Mouse (Mus musculus) erythroblast, adult 5-6 weeks (primary cell): ENCODE data around the gene Tnip1. TPM values are rescaled to one million over a fixed set of nuclear protein-coding genes. Genes with fewer than 3 reads are reported as not detected.

Experiments
- ATAC-seq: replicated peaks from 2 replicates; pipeline ENCODE4 v1.8.0; 2016; ENCODE audit warnings: moderate number of reproducible peaks, mild to moderate bottlenecking, moderate TSS enrichment, inconsistent platforms; ENCODE audit not compliant: poor library complexity, low FRiP score, severe bottlenecking
- total RNA-seq, 2 experiments: library from RNA; stranded (forward) in 1 of 2; stranded (reverse) in 1 of 2; fragments of 150-400 nt in 1 of 2; fragments of 200-764, 138-1000 nt in 1 of 2; gene quantifications; 2 replicates each; pipeline versions ENCODE4 v1.2.3 to v1.2.4; 2015 to 2017; ENCODE audit warnings: low replicate concordance in 2 of 2

Gene Tnip1
- total RNA-seq, 2 experiments from 2014 or later: 13.6 to 20.5 TPM

DNA sequence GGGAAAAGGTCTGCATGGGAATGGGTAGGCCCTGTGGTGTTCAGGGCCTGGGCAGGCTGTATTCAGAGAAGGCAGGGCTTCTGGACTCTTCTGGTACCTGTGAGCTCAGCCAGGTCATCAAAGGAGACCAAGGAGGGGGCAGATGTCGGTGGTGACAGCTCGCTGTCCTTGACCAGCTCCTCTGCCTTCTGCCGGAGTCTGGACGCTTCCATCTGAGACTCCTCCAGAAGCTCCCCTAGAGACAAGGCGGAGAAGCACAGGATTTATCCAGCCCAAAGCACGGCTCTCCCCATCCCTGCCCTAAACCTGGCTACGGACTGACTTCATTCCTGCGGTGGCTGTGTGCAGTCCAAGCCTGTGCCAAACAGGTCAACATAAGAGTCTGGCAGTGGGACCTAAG lies 23.2 kb downstream of the Tnip1 start:
- ATAC-seq: no peak

DNA sequence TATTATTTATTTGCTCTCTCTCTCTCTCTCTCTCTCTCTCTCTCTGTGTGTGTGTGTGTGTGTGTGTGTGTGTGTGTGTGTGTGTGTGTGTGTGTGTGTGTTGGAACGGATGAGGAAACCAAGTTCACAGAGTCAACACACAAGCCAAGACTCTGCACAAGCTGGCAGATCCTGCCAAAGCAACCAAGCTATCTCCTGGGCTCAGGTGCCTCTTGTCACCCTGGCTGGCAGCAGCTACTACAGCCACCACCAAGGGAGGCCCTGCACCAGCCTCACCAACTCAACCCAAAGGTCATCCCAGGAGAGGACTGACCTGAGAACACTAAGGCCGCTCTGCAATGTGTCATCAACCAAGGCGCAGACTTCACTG lies 26.0 kb downstream of the Tnip1 start:
- ATAC-seq: no peak

DNA sequence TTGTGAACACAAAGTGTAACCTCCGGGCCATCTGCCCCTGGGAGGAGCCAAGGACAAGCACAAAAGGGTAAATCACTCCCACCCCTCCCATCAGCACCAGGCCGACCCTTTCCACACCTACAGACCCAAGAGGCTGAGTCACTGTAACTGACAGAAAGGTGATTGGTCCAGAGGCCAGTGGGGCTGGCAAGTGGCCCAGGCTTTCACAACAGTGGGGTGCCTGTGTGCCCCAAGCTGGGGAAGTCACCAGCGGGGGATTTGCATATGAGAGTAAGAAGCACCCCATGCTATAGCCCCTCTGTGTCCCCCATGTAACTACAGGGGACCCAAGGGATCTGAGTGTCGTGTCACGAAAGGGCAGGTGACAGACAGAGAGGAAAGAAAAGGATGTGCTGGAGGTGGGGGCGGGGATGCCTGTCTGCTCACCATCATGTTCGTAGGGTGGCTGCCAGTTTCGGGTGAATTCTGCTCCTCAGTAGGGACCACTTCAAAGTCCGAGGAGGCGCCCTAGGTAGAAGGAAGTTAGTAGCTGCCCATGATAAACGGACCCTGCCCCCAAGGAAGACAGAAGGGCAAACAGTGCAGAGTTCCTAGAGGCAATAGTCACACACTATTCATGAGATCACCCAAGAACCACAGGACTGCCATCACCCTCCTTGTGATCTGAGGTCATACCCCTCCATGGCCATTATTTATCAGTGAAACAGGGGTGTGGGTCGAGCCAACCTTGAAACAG lies 26.5 kb downstream of the Tnip1 start:
- no peak for ATAC-seq

DNA sequence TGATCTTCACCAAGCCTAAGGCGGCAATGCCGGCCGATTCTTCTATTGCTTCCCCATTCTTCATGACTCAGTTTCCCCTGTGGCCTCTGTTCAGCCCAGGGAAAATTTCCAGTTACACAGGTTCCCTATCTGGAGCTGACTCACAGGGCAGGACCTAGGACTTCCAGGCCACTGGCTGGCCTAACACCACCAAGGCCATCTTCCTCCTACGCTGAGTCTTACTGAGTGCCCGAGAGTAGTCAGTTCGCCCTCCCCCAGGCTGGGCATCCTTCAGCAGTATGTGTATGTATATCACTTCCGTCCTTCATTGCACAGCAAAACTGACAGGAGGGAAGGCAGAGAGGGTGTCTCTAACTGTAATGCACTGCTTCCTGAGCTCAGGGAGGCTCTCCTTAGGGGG lies 28.5 kb downstream of the Tnip1 start:
- ATAC-seq: no peak

DNA sequence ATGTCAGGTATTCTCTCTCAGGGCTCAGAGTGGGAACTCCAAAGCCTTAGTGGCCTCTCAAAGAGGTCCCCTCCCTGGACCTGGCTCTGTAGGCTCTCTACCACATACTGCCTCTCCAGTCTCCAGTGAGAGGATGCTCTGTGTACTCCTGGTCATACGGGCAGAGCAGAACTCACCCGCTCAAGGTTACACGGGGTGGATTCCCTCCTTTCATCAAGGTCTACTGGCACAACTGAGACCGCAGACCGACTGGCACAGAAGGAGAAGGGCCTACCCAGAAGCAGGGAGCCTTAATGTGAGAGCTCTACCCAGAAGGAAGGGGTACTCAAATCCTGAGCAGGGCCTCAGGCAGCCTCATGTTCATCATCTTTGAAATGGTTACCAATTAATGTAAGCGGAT lies 30.2 kb downstream of the Tnip1 start:
- no peak for ATAC-seq

DNA sequence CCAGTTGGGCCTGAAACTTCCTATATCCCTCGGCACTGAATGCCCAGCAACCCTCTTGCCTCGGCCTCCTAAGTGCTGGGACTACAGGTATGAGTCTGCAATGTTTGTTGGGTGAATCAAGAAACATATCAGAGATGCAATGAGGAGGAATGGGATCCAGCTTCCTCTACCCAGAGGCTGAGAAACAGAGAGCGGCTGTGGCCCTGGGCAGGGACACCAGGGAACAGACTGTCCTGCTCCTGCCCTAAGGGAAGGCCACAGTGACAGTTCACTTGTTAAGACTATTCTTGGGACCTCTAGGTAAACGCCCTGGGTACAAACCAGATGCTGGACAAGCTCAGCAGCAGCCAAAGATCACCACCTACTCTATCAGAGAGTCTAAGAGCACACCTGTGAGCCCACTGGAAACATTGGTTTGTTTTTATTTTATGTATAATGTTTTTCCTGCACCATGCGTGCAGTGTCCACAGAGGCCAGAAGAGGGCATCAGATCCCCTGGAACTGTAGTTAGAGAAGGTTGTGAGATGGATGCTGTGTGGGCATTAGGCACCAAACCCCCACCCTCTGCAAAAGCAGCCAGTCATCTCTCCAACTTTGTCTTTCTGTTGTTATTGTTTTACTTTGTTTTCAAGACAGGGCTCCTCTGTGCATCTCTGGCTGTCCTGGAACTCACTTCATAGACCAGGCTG lies 31.2 kb downstream of the Tnip1 start:
- ATAC-seq: no peak

DNA sequence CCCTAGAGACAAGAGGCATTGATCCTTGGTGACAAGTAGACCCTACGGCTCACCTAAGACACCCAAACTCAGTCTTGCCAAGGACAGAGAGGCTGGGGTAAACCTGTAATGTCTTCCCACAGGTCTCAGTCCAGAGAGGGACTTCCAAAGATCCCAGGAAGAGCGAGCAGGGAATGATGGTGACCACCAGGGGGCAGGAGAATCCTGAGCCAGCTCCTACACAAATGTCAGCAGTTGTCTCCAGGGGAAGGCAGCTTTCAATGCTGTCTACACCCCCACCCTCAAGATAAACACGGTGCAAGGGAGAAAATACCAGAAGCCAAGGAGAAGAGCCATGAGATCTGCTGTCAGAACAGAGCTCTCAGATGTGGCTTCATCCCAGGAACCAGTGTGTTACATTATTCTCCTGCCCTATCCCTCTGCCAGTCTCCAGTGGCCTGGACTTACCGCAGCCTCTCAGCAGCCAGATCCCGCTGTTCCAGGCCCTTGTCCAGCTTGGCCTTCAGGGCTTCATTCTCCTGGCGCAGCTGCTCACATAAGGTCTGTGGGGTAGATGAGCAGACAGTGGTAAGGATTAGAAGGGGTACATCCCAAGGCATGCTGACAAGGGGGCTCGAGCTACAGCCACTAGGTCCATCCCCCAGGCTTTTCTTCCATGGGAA lies 32.3 kb downstream of the Tnip1 start:
- no peak for ATAC-seq

DNA sequence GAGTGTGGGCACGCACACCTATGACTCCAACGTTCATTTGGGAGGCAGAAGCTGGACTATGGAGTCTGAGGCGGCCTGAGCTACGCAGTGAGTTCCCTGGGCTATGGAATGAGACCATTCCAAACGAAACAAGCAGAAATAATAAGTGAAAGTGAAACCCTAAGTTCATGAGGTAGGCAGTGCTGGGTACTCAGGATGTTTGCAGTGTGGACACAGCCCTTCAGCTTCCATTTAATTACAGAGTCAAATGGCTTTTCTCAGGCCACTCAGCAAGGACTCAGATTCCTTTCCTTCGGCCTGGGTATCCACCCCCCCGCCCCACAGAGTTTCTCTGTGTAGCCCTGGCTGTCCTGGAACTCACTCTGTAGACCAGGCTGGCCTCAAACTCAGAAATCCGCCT lies 33.0 kb downstream of the Tnip1 start:
- ATAC-seq: no peak

DNA sequence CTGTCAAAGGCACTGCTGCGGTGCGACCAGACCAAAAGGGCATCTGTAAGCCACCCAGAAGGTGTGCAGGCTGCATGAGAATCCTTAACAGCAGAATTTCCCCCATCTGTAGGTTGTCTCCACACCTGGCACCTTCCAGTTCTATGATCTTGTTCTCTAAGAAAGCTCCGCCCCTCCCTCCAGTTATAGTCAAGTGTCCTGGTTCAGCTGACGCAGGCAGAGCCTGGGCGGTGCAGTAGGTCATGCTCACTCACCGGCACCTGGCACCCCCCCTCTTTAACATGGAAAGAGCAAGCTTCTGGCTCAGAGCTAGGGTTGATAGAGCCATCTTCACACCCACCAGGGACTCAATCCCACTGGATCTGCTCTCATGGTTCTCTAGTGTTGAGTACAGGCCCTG lies 33.4 kb downstream of the Tnip1 start:
- no peak for ATAC-seq

DNA sequence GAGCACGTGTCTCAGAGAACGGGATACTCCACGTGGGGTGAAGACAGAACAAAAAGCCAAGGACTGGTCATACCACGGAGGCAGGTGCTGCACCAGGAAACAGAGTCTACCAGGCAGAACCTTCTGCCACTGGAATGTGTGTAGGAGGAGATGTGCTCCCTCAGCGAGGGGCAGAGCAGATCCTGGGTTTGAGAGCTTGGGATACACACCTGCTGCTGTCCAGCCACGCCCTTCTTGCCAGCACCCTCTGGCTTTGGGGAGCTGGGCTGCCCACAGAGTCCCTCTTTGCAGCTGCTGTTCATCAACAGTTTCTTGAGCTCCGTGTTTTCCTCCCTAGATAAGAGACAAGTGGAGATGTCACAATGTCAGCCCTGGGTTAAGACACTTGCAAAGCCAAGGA lies 33.8 kb downstream of the Tnip1 start:
- ATAC-seq: no peak

DNA sequence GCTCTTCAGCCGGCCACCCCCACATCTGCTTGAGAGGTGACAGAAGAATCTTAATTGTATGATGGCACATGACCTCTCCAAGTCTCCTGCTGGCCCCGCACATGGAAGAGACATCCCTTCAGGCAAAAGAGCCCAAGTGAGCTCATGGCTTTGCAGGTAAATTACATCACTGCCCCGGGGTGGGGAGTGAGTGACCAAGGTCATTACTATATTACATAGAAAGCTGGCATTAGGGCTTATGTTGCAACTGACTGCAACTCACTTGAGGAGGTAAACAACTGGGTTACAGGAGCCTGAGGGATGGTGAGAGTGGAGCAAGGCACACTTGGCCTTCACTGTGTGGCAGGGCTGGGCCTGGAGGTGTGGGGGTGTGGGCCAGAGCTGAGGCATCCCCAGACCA lies 34.5 kb downstream of the Tnip1 start:
- no peak for ATAC-seq

DNA sequence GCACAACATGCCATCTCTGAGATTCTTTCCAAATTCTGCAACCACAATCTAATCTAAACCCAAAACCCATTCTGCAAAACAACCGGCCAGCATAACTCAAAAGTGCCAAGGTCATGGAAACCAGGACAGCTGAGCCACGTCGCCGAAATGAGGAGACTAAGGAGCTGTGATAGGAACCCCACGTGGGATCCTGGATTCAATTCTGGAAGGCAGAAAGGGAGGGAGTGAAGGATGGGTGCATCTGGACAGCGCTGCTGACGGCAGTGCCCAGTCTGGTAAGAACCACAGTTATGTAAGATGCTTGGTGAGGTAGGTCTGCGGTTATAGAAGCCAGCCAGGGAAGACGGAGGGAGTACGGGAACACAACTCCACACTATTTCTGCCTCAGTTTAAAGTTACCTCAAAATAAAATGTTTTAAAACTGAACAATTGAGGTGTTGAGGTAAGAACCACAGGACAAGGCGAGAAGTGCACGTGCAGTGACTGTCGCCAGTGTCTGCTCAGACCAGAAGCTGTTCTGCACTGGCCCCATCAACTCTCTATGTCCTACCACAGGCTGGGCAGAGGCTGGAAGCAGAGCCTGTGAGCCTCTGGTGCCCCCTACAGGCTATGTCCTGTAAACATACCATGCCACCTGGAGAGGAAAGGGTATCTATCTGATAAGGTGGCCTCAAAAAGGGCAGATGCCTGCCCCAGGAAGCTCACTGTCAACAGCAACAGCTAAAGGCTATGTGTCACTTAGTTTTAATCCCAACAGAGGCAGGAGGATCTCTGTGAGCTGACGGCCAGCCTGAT lies 35.2 kb downstream of the Tnip1 start:
- ATAC-seq: peak; percentile 60; the same call in 1 of the 2 replicates

DNA sequence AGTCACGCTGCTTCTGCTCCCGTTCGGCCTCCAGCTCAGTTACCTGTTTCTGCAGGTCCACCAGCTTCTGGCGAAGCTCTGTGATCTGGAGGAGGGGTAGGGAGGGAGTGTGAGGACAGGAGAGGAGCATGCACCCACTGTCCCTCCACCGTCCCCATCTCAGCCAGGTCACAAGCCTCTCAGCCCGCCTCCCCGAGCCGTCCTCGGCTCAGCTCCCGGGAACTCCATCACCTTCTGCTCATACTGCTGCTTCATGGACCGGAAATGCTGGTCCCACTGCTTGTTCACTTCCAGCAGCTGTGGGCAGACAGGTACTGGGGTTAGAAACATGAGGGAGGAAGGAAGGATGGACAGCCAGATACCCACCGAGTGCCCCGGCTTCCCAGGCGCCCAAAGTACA lies 38.6 kb downstream of the Tnip1 start:
- no peak for ATAC-seq

DNA sequence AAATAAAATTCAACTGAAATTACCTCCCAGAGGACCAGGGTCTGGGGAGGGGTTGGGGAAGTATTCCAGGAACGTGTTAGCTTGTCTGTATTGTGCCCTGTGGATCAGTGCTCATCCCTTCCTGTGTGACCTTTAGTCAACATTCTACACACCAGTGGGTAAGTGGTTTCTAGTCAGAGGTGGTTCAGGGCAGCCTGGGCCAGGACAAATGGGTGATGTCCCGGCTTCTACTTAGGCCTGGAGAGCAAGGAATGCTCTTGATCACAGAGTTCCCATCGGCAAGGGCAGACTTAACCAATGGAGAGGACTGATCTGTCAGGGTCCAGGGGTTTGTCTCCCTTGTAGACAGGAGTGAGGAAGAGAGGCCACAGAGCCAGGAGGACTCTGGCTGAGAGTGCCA lies 40.2 kb downstream of the Tnip1 start:
- ATAC-seq: no peak

DNA sequence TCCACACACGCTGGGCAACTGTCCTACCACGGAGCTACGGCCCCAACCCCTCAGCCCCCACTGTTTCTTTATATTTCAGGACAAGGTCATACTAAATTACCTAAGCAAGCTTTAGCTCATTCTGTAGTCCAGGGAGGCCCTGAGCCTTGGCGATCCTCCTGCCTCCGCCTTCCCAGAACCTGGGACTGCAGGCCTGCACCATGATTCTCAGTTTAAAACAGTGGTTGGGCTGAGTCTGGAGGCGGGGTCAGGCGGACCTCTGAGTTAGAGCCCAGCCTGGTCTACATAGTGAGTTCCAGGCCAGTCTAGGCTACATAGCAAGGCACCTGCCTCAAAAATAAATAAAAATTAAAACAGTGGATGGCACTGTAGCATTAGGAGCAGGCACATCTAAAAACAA lies 40.9 kb downstream of the Tnip1 start:
- ATAC-seq: no peak

DNA sequence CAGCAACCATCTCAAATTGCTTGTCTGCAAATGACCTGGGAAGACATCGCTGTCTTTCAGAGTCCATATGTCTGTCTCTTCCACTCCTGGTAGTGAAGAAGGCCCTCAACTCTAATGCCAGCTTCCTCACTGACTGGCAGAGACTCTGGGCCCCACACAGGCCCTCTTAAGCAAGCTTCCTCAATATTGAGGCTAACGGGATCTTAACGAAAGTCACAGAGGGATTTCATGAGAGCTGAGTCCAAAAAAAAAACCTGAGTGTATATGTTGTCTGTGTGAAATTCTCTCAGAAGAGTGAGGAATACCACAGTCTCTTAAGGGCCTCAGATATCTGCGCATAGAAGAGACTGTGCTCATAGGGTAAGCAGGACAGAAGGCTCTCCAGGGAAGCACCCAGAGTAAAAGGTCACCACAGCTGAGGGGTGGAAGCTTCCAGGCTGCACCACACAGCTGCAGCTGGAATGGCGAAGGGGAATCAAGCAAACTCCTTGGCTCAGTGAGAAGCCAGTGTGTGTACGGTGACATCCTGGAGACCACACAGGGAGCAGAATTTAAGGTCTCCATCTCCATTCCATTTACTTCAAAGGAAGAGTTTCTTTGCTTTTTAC lies 41.6 kb downstream of the Tnip1 start:
- ATAC-seq: no peak

DNA sequence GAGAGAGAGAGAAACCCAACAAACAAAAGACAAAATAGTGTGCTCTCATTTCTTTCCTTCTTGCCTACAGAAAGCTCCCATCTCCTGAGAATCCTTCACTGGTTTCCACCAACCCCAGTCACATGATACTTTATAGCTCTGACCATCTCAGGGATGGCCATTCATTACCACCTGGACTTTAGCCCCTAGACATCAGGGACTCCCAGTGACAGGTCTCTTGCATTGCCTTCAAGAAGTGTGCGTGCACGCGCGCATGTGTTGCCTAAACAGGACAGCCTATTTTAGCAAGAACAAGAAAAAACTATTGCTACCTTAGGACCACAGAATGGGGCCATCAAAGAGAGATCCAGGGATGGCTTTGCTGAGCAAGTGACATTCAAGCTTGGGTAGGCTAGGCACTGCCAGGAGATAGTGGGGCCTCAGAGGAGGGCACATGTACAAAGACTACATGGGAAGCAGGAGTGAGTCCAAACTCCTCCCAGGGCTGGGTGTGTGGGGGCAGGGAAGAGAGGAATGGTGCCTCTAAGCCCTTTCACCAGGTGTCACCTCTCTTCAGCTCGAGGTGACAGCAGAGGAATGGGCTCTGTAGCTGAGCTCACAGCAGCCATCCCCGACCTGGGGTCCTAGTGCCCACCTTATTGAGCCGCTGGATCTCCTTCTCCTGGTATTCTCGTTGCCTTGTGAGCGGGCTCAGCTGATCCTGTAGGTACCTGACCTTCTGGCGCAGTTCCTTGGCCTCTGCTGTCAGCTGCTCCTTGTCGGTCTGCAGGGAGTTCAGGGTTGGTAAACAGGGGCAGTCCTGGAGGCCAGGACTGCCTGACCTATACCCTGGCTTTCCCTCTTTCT lies 42.4 kb downstream of the Tnip1 start:
- no peak for ATAC-seq

DNA sequence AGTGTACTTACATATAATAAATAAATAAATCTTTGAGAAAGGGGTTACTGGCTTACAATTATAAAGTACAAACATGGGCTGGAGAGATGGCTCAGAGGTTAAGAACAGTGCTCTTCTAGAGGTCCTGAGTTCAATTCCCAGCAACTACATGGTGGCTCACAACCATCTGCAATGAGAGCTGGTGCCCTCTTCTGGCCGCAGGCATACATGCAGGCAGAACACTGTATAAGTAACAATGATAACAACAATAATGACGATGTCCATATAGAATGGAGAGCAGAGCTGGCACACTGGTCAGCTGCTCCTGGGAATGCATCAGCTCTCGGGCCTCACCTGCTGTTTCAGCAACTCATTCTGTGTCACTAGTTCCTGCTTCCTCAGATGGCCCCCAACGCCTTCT lies 44.4 kb downstream of the Tnip1 start:
- ATAC-seq: 0 out of 2 replicates have a peak, but pooled peaks have one; percentile 32

DNA sequence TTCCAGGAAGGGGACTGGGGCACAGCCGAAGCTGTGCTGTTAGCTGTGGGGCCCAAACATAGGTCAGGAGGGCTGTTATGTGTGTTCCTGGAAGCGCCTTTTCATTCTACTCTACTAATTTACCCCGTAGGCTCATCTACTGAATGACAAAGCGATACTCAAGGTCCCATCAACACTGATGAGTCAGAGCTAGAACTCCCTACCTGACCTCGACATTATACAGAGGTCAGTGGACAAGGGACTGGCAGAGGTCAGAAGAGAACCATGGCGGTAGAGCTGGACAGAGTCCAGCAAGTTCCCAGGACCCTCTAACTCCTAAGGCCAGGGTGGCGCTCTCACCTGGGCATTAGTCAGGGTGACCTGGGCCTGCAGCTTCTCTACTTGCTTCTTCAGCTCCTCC lies 45.3 kb downstream of the Tnip1 start:
- ATAC-seq: no peak
